Comparison of ENCODE assay signal across 27 mouse cellular contexts in the genomic region with DNA sequence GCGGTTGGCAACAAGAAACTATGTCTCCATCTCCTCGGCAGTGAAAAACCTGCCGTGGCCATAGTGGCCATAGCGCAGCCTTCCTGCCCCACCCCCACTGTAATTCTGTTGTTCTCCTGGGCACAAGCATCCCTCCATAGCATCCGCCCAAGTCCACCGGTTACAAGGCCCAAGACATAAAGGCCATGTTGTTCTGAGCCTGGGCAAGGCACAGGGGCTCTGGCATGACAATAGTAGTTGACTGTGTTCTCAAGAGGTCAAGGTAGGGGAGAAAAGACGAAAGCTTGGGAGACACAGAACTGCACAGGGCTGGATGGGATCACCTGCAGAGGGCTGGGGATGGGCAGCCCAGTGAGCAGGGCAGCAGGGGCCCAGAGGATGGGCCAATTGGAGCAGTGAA.
"Had no signal": no experiment of that assay in that cellular context is flagged by ENCODE, and none has a peak within 500 bp of the region (broad histone marks: within the 10 kb centered on the region; RNA-seq: fewer than 3 reads in every experiment).

No protein-coding gene starts in this region.

- H3K4me2 ChIP-seq: embryonic facial prominence, embryonic 12.5 days; embryonic facial prominence, embryonic 13.5 days; embryonic facial prominence, embryonic 15.5 days; forebrain, embryonic 12.5 days; forebrain, embryonic 13.5 days; forebrain, embryonic 15.5 days had no signal

- H3K27ac ChIP-seq: embryonic facial prominence, embryonic 10.5 days; embryonic facial prominence, embryonic 12.5 days; embryonic facial prominence, embryonic 13.5 days; embryonic facial prominence, embryonic 15.5 days; forebrain, embryonic 10.5 days; forebrain, embryonic 12.5 days; forebrain, embryonic 13.5 days; forebrain, embryonic 15.5 days; gastrocnemius, adult 2 months; heart, adult 2 months had no signal

- H3K4me1 ChIP-seq: embryonic facial prominence, embryonic 12.5 days; embryonic facial prominence, embryonic 15.5 days; forebrain, embryonic 10.5 days; forebrain, embryonic 13.5 days; forebrain, embryonic 15.5 days had no signal

- H3K4me3 ChIP-seq: embryonic facial prominence, embryonic 10.5 days; embryonic facial prominence, embryonic 12.5 days; embryonic facial prominence, embryonic 13.5 days; embryonic facial prominence, embryonic 15.5 days; erythroblast, embryonic 14.5 days; forebrain, embryonic 10.5 days; forebrain, embryonic 12.5 days; forebrain, embryonic 13.5 days; forebrain, embryonic 15.5 days; gastrocnemius, adult 2 months; heart, adult 2 months had no signal

- H3K36me3 ChIP-seq: embryonic facial prominence, embryonic 10.5 days; embryonic facial prominence, embryonic 12.5 days; embryonic facial prominence, embryonic 13.5 days; embryonic facial prominence, embryonic 15.5 days; forebrain, embryonic 10.5 days; forebrain, embryonic 12.5 days; forebrain, embryonic 15.5 days had no signal

- H3K27me3 ChIP-seq: embryonic facial prominence, embryonic 12.5 days; embryonic facial prominence, embryonic 13.5 days; embryonic facial prominence, embryonic 15.5 days; forebrain, embryonic 12.5 days; forebrain, embryonic 13.5 days; forebrain, embryonic 15.5 days had no signal

- H3K9ac ChIP-seq: embryonic facial prominence, embryonic 12.5 days; embryonic facial prominence, embryonic 13.5 days; embryonic facial prominence, embryonic 15.5 days; forebrain, embryonic 12.5 days; forebrain, embryonic 13.5 days; forebrain, embryonic 15.5 days; forebrain, postnatal 0 days had no signal

- H3K9me3 ChIP-seq: embryonic facial prominence, embryonic 10.5 days; embryonic facial prominence, embryonic 12.5 days; embryonic facial prominence, embryonic 13.5 days; embryonic facial prominence, embryonic 15.5 days; forebrain, embryonic 10.5 days; forebrain, embryonic 12.5 days; forebrain, embryonic 13.5 days; forebrain, embryonic 15.5 days had no signal

- ATAC-seq: forebrain, embryonic 13.5 days; forebrain, embryonic 14.5 days; forebrain, embryonic 15.5 days; forebrain, embryonic 16.5 days; forebrain, postnatal 0 days had no signal

- DNase-seq: cerebellum, adult 9-10 months; cerebellum, adult 9-11 months; cerebellum, postnatal 10 days; cerebellum, postnatal 14 days; cerebellum, postnatal 25 days; cerebellum, postnatal 36 days; embryo, embryonic 11 days; forebrain, postnatal 0 days; gastrocnemius, adult 2 months; gastrocnemius, postnatal 10 days; gastrocnemius, postnatal 14 days; gastrocnemius, postnatal 25 days; gastrocnemius, postnatal 36 days; heart, adult 11 months; heart, adult 18-20 months; heart, adult 2 months had no signal
